Mouse (Mus musculus): ENCODE results near the gene Borcs7. TPM values are rescaled to one million over a fixed set of nuclear protein-coding genes. Genes with fewer than 3 reads are reported as not detected.

Gene Borcs7
- polyA plus RNA-seq (2012; rRNA removed), result 2.8 and 3.0 TPM in 2 replicates

GRCm38 (mm10) chr19:46689460-46690372, at the start of gene Borcs7:
Gene Borcs7, plus strand, starts transcription at chr19:46689906.

GRCm38 (mm10) chr19:46672766-46673418, 16.8 kb upstream of the Borcs7 start, which contains the start of gene Cyp17a1:
Gene Cyp17a1, minus strand, starts transcription at chr19:46673172.

GRCm38 (mm10) chr19:46707296-46708151, 17.8 kb downstream of the Borcs7 start, which contains the start of gene As3mt:
Gene As3mt, plus strand, starts transcription at chr19:46707458.

Other genes with a start within 250 kb of the Borcs7 start
- gene Trim8, start 188.2 kb upstream of the Borcs7 start, polyA plus RNA-seq (2012; rRNA removed), result 8.2 and 8.8 TPM in 2 replicates
- 28.4 and 30.0 TPM in 2 replicates for gene Arl3, start 116.7 kb upstream of the Borcs7 start, polyA plus RNA-seq (2012; rRNA removed)
- gene Sfxn2, start 116.5 kb upstream of the Borcs7 start, polyA plus RNA-seq (2012; rRNA removed), result 19.3 and 21.4 TPM in 2 replicates
- gene Wbp1l, start 90.8 kb upstream of the Borcs7 start, polyA plus RNA-seq (2012; rRNA removed), result 33.3 and 43.3 TPM in 2 replicates
- gene Cyp17a1, start 16.7 kb upstream of the Borcs7 start, polyA plus RNA-seq (2012; rRNA removed), result 7.6 and 8.7 TPM in 2 replicates
- gene As3mt, start 17.6 kb downstream of the Borcs7 start, polyA plus RNA-seq (2012; rRNA removed), result 13.2 and 13.3 TPM in 2 replicates
- 1.6 and 1.8 TPM in 2 replicates for gene Cnnm2, start 71.7 kb downstream of the Borcs7 start, polyA plus RNA-seq (2012; rRNA removed)

All from liver, embryonic 18 days (tissue).